Mouse (Mus musculus) heart, embryonic 11.5 days (tissue): Measurements from ENCODE around the gene Foxd4. TPM values are rescaled to one million over a fixed set of nuclear protein-coding genes. Genes with fewer than 3 reads are reported as not detected.
A peak's percentile ranks its signal among the peaks of the same experiment; 100 is the strongest.

Experiments used
- ATAC-seq: fragments of 200-750 bp; cut with Nextera tagmentation; replicated peaks from 2 replicates; pipeline ENCODE4 v1.8.0; 2017; ENCODE audit warnings: moderate library complexity; ENCODE audit not compliant: insufficient number of reproducible peaks, low FRiP score, low TSS enrichment
- H3K27ac ChIP-seq: fragments of 300-500 bp; sonication (generic); 2 replicates; pipeline ENCODE4 v1.5.1; 2014; ENCODE audit warnings: mild to moderate bottlenecking, low read depth, low read length
- H3K27me3 ChIP-seq: fragments of 300-500 bp; sonication (generic); 2 replicates; pipeline ENCODE4 v1.6.1; 2014; ENCODE audit warnings: mild to moderate bottlenecking, low read length, mixed read lengths; ENCODE audit not compliant: control insufficient read depth, insufficient read depth
- H3K36me3 ChIP-seq: fragments of 300-500 bp; sonication (generic); 2 replicates; pipeline ENCODE4 v1.6.1; 2014; ENCODE audit warnings: mild to moderate bottlenecking, low read length, moderate library complexity, mixed read lengths; ENCODE audit not compliant: control insufficient read depth, insufficient read depth
- H3K4me1 ChIP-seq: fragments of 300-500 bp; sonication (generic); 2 replicates; pipeline ENCODE4 v1.6.1; 2014; ENCODE audit warnings: low read length; ENCODE audit not compliant: control insufficient read depth, insufficient read depth
- H3K4me2 ChIP-seq: fragments of 300-500 bp; sonication (generic); 2 replicates; pipeline ENCODE4 v1.6.1; 2014; ENCODE audit warnings: mild to moderate bottlenecking, moderate library complexity
- H3K4me3 ChIP-seq: fragments of 300-500 bp; sonication (generic); 2 replicates; pipeline ENCODE4 v1.5.1; 2014; ENCODE audit warnings: low read depth, low read length
- H3K9ac ChIP-seq: fragments of 300-500 bp; sonication (generic); 2 replicates; pipeline ENCODE4 v1.6.1; 2014; ENCODE audit warnings: mild to moderate bottlenecking, low read depth, low read length, moderate library complexity
- H3K9me3 ChIP-seq: fragments of 300-500 bp; sonication (generic); replicated peaks from 2 replicates; pipeline ENCODE4 v1.6.1; 2016; ENCODE audit warnings: low read length; ENCODE audit not compliant: control insufficient read depth
- WGBS: fragments of 180-500 bp; shearing (Covaris S2); extraction: QIAGEN DNeasy Blood & Tissue Kit; methylation state at CpG from one replicate; pipeline ENCODE4 v1.1.7; 2014; ENCODE audit not compliant: insufficient replicate concordance; 5-methylcytosine and 5-hydroxymethylcytosine counted together
- polyA plus RNA-seq: library from polyadenylated mRNA; unstranded; fragments of >200 nt; fragmentation: Nextera tagmentation; extraction: Ambion mirVana; gene quantifications from 2 replicates; pipeline ENCODE4 v1.2.1, GENCODE M21; 2014

Foxd4 gene
- not detected in 2 replicates for polyA plus RNA-seq

DNA sequence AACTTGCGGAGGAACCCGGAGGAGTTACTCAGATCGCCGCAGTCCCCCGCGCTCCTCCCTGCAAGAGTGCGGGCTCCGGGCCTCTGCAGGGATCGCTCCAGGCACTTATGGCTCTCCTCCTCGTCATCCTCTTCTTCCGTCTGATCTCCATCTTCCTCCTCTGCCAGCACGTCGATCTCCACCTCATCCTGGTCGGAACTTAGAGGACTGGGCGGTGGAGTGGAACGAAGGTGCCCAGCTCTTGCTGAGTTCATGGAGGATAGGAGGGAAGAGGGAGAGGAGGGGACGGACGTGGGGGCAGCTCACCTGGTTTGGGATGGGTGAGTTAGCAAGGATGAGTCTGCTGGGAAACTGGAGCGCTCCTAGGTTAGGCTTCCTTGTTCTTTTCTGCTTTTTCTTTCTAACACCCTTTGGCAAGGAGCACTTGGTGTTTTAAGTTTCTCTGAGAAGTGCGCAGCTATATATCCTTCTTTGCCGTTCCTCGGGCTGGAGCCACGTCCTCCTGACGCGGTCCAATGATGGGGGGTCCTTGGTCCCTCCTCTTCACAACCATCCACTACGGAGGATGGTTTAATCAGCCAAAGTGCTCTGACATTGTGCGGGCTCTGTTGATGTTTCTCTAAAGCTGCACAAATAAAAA is at the start of gene Foxd4:
TSS of gene Foxd4 (minus strand) at position 617 of the 640 bp plus-strand sequence.
- peaks cover 20% of the 10 kb centered on the region for H3K4me1 ChIP-seq
- no peak within 1 kb of the TSS for H3K9ac ChIP-seq
- H3K9me3 ChIP-seq = no peaks in the 10 kb centered on the region
- H3K4me3 ChIP-seq = peak within 1 kb of the TSS; percentile 49
- H3K27me3 ChIP-seq = peaks cover 77% of the 10 kb centered on the region
- no peak for ATAC-seq
- no peaks in the 10 kb centered on the region for H3K36me3 ChIP-seq
- WGBS = under 1% methylated on average over 27 of the region's 27 CpGs
- H3K27ac ChIP-seq = no peak within 1 kb of the TSS
- peak within 1 kb of the TSS; percentile 80 for H3K4me2 ChIP-seq

DNA sequence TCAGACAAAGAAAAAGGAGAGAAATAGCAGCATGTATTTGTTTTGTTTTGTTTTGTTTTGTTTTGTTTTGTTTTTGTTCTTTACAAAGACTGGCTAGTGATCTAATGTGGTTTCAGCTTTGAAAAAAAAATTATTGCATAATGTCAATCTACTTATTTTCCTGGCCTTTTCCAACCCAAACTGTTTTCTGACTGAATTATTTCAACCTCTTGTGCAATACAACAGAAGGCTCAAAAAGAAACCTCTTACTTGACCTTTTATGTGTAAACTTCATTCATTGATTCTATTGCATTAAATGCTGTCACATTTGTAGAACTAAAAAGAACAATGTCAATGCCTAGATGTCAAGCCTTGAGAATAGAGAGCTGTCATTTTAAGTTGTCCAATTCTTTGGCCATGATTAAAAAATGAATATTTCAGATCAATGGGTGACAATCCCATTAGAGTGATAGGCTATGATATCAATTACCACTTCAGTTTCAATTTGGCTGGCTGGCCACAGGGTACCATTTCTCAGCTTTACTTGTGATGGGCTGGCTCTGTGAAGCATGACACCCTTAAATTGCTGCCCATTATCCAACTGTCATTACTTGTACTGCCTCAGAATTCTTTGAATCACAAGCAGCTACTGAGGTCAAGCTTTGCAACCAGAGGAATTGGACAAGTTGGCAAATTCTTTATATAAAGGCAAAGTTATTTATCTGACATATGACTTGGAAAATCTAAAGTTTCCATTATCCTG is 44.7 kb upstream of the Foxd4 start:
- no peak for ATAC-seq
- no peaks in the 10 kb centered on the region for H3K36me3 ChIP-seq
- no peaks in the 10 kb centered on the region for H3K9me3 ChIP-seq

DNA sequence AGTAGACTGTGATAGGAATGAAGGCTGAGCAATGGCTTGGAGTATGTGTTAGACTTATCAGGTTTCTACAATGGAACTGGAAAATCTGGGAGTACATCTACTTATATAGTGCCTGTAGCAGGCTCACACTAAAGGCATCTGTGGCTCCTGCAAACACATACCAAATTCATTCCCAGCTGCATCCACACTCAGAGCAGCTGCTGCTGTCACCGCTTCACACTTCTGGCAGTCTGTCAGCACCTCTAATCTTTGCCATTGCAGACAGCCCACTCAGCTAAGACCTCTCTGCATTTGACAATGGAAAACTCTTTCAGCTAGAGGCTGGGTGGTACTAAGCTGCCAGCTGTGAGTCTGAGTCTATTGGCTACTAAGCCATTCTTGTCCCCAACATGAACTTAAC is 36.1 kb upstream of the Foxd4 start:
- Histone ChIP-seq H3K4me1 (no peaks in the 10 kb centered on the region), H3K27ac (no peak overlapping the region), H3K9me3 (no peaks in the 10 kb centered on the region), H3K4me3 (no peak overlapping the region), H3K36me3 (no peaks in the 10 kb centered on the region), H3K27me3 (no peaks in the 10 kb centered on the region), H3K9ac (no peak overlapping the region), H3K4me2 (no peak overlapping the region)
- 41% methylated on average over 1 of the region's 1 CpGs for WGBS
- ATAC-seq = peak; percentile 71

More for the DNA sequence above, 44.7 kb upstream of the Foxd4 start:
- Histone ChIP-seq H3K27me3 (no peaks in the 10 kb centered on the region), H3K4me1 (no peaks in the 10 kb centered on the region), H3K4me2 (no peak overlapping the region), H3K27ac (no peak overlapping the region), H3K9ac (no peak overlapping the region), H3K4me3 (no peak overlapping the region)

DNA sequence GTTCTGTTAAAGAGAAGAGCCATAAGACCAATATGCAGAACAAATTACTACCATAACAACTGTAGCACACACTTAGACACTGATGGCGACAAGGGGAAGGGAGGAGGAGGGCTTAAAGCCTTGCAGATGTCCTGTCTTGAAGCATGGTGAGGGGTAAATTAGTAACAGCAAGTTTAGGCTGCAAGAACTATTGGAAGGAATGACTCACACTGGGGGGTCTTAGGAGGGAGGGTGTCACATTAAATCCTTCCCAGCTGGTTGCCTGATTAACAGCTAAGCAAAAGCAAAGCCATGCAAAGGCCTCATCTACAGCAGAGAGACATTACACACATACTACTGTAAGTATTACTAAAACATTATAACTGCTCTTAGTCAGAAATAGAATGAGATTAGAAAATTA is 28.0 kb upstream of the Foxd4 start:
- 60% methylated on average over 1 of the region's 1 CpGs for WGBS
- ATAC-seq = no peak

DNA sequence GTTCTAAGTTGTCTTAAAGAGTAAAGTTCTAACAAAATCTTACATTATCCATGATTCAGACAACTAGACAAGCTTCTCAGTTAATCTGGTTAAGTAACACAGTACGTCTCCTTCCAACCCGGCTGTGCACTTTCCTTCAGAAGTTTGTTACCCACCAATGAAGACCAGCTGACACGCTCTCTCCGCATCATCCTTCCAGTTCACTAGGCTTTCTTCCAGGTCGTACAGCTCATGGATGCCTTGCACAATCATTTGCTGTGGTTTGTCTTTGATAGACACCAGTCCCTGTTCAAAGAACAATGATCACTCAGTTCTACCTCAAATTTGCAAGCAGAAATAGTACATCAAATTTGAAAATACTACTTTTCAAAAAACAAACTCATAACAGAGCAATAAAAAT is 19.9 kb upstream of the Foxd4 start:
- Histone ChIP-seq H3K9me3 (no peaks in the 10 kb centered on the region), H3K4me2 (no peak overlapping the region), H3K4me3 (no peak overlapping the region), H3K9ac (no peak overlapping the region), H3K27me3 (no peaks in the 10 kb centered on the region), H3K36me3 (peaks cover 9% of the 10 kb centered on the region), H3K4me1 (no peaks in the 10 kb centered on the region), H3K27ac (no peak overlapping the region)
- 89% methylated on average over 5 of the region's 5 CpGs for WGBS
- ATAC-seq = no peak

More for the DNA sequence above, 28.0 kb upstream of the Foxd4 start:
- H3K27me3 ChIP-seq = no peaks in the 10 kb centered on the region
- no peak overlapping the region for H3K9ac ChIP-seq
- no peaks in the 10 kb centered on the region for H3K9me3 ChIP-seq
- no peaks in the 10 kb centered on the region for H3K4me1 ChIP-seq
- no peak overlapping the region for H3K4me3 ChIP-seq
- H3K27ac ChIP-seq = no peak overlapping the region
- H3K4me2 ChIP-seq = no peak overlapping the region
- no peaks in the 10 kb centered on the region for H3K36me3 ChIP-seq

DNA sequence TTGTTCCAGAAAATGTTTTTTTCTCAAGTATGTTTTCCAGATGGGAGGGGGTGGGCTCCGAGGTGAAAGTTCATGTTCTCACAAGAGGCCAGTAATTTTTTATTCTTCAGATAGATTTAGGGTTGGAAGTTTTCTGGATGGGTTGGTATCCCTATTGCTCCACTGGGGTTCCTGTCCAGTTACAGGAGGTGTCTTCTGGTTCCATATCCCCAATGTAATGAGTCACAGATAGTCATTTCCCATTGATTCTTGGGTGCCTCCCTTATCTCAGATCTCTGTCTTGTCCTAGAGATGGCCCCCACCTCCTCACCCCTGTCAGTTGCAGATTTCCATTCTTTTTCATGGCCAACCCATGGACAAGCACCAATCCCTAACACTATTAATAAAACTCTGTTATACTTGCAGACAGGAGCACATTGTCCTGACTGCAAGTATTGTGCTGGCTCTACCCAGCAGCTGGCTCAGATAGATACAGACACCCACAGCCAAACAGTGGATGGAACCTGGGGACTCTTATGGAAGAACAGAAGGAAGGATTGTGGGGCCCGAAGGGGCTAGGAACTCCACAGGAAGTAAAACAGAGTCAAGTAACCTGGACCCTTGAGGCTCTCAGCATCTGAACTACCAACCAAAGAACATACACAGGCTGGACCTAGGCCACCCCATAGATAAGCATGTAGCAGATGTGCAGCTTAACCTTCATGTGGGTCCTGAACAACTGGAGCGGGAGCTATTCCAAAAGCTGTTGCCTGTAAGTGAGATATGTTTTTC is 7.6 kb upstream of the Foxd4 start:
- no peak for ATAC-seq
- H3K27ac ChIP-seq = no peak overlapping the region
- H3K27me3 ChIP-seq = peaks cover 7% of the 10 kb centered on the region
- H3K9ac ChIP-seq = no peak overlapping the region
- no peaks in the 10 kb centered on the region for H3K4me1 ChIP-seq
- H3K36me3 ChIP-seq = no peaks in the 10 kb centered on the region
- WGBS = 84% methylated on average over 3 of the region's 3 CpGs
- no peak overlapping the region for H3K4me3 ChIP-seq
- no peaks in the 10 kb centered on the region for H3K9me3 ChIP-seq
- no peak overlapping the region for H3K4me2 ChIP-seq

DNA sequence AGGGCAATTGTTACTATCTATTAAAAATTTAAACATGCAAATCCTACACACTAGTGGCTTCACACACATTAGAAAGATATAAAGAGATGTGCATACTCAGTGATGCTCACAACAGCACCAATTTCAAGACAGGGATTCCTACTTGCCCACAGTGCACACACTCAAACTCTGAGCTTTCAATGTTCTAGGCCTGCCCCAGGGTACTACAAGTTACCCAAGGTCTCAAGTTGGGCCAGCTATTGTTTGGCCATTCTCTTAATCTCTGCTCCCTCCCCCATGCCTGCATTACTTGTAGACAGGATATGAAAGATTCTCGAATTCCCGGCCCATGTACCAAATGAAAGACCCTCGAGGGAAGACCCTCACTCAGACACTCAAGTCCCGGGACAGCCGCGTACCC is 6.7 kb upstream of the Foxd4 start:
- Histone ChIP-seq H3K9me3 (no peaks in the 10 kb centered on the region), H3K36me3 (no peaks in the 10 kb centered on the region), H3K9ac (no peak overlapping the region), H3K4me1 (no peaks in the 10 kb centered on the region), H3K27me3 (peaks cover 16% of the 10 kb centered on the region), H3K4me3 (no peak overlapping the region), H3K4me2 (no peak overlapping the region), H3K27ac (no peak overlapping the region)
- ATAC-seq = no peak
- WGBS = 79% methylated on average over 5 of the region's 6 CpGs

DNA sequence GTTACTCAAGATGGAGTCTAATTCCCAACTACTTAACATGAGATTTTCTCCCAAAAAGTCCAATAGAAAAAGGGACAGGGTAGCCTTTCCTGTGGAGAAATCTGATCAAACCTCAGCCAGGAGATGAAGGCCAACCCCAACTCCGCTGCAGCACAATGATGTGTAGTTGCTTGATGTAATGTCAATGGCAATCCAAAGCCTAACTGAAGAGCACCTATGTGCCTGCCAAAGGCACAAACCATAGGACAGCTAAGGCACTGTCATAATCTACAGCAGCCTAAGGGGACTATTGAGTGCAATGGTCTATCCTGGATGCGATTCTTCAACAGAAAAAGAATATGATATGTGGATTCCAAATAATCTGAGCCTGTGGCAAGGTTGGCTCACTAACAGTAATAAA is 1.8 kb upstream of the Foxd4 start:
- Histone ChIP-seq H3K4me3 (no peak overlapping the region), H3K9ac (no peak overlapping the region), H3K4me2 (no peak overlapping the region), H3K36me3 (no peaks in the 10 kb centered on the region), H3K27me3 (peaks cover 59% of the 10 kb centered on the region), H3K4me1 (peaks cover 11% of the 10 kb centered on the region), H3K9me3 (no peaks in the 10 kb centered on the region), H3K27ac (no peak overlapping the region)
- ATAC-seq = no peak
- 54% methylated on average over 2 of the region's 2 CpGs for WGBS
